Mouse (Mus musculus) cerebellum, postnatal 4 days (tissue): ENCODE results near the gene Hsph1.

ENCODE experiments used
- DNase-seq, 2 experiments: peaks; one replicate each; pipeline ENCODE4 v3.0.0; 2022; ENCODE audit warnings: low spot score in 2 of 2, mixed read lengths in 1 of 2

The Hsph1 gene

DNA sequence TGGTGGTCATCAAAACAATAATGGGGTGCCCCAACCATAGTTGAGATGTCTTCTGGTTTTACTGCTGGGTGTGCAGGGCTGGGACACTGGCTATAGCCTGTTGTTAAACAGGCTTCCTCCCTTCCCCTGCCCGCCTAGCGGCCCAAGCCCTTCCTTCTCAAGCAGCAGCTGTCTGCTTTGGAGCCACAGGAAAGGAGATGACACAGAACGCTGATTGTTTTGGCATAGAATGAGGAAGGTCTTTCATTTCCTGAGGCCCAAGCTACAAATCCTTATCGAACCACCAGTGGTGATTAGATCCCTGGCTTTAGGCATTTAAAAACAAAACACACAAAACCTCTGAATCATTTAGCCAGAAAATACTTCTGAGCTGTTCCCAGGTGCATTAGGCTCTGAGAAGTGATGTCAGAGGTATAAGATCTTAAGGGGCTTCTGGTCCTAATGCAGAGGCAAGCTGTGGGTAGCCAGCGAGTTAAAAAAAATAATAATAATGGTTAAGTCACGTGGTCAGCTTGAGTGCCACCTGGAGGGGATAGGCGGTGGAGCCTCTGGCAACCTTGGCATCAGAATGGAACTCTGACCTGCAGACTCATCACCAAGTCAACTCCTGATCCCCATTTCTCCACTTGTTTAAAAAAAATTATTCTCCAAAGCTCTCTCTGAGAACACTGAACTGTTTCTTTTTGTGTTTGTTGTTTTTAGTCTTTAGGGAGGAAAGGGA, 47.2 kb downstream of the Hsph1 start:
- DNase-seq = no peak

DNA sequence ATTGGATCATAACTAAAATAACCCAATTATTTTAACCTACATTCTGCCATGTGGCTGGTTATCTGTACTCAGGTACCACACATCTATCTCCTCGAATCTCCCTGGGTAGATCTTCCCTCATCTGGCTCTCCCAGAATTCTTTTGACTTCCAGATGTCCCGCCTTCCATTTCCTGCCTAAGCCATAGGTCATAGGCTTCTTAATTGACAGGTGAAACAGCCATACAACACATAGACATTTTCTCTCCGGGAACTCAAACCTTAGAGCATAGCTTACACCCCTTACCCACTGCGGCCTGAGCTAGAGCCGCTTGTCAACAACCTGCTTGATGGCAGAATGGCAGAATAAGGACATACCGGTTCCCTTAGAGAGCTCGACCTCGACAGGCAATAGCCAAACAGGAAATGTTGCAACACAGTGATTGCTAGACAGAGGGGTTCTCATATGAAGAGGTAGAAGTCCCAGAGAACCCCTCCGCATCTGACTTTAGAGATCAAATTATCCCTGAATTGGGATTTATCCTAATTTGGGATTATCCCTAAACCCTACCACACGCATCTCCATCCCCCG, 48.8 kb downstream of the Hsph1 start:
- DNase-seq = no peak

DNA sequence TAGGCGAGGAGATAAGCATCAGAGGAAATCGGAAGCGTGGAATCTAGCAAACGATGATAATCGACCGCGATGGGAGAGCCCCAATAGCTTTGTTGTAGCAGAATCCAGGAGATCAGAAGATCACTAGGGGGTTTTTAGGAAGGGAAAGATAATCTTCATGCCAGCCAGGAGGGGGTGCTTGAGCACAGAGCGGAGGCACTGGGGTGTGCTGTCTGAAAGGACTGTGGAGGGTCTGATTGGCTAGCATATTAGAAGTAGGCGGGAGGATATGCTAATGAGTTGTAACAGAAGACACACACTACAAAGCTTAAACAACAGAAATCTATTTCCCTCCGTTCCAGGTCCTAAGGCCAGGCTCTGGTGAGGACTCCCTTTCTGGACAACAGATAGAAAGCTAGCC, 50.3 kb downstream of the Hsph1 start:
- DNase-seq = no peak

DNA sequence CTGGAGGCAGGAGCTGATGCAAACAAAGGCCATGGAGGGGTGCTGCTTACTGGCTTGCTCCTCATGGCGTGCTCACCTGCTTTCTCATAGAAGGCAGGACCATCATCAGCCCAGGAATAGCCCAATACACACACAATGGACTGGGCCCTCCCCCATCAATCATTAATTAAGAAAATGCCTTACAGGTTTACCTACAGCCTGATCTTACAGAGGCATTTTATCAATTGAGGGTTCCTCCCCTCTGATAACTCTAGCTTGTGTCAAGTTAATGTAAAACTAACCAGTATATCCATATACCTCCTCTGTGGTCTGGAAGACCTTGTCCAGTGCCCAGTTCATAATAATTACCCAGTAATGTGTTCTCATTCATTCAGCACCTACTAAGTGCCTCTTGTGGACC, 50.9 kb downstream of the Hsph1 start:
- DNase-seq = no peak

DNA sequence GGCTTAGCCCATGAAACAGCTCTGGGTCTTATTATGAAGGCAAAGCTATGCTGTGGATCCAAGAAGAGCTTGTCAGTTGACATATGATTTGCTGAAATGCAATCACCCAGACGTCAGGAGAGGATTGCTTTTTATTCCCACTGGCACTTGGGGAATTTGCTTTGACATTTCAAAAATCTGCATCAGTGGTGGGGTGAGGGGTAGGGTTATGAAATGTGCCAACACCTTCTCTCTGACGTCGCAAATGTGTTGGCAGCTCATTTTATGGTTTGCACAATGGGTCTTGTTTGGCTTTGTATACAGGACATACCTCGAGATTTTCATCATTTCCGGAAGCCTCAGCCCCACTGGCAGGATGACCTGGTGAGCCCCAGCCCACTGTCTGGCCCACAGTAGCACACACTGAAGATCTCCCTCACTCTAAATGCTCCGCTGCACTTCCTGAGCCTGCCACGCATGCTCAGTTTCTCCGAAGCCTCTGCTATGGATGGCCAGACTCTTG, 52.0 kb downstream of the Hsph1 start:
- DNase-seq = no peak

DNA sequence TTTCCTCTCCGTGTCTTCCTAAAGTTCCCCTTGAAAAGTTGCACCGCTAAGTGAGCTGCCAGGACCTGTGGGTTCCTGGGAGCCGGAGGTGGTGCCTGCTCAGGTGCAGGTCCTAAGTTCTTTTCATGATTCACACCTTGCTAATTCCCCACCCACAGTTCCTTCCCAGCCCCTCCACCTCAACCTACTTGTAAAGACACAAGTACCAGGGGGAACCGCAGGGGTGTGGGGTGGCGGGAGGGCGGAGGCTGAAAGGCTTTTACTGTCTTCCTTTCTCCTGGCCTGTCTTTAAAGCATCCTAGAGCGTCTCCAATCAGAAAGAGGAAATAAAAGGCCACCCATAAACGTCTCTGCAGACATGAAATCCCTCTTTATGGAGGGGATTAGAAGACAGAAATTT, 52.7 kb downstream of the Hsph1 start:
- no peak for DNase-seq

DNA sequence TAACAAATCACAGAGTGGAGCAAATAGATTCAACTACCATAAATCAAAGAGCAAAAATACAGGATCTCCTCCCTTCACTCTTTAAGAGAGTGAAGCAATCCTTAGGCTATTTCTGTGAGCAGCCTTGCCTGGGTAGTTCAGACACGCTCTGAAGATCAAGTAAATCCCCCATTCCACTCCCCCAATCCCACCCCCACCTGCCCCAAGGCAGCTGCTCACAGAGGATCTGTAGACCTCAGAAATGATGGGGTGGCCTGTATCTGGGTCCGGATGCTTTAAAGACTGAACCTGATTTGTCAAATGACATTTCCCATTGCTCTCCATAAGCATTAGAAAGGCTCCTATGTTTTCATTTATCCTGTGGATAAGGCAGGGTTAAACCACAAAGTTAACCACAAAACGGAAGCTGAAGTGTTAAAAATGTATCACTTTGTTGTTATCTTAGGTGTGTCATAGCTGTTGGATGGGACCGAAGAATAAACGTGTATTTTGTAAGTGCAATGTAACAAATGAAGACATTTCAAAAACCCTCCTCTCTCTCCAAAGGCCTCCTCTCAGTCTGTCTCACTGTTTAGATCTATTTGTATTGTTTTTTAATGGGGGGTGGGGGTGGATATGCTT, 53.4 kb downstream of the Hsph1 start:
- no peak for DNase-seq

DNA sequence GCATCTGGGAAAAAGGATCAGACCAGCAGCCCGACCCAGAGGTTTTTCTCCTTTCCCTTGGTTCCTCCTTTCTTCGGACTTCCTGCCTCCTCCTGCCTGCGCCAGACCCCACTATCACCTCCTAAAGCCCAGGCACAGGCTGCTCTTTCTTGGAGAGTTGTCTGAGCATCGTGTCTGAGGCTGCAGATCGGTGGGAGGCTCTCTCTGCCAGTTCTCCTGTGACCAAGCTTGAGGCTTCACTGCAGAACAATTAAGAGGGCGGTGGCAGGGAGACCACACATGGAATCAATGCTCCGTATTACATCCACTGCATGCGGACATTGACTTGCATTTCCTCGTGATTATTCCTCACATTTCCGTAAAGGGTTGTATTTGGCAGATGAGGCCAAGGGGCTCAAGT, 58.7 kb downstream of the Hsph1 start:
- no peak for DNase-seq

DNA sequence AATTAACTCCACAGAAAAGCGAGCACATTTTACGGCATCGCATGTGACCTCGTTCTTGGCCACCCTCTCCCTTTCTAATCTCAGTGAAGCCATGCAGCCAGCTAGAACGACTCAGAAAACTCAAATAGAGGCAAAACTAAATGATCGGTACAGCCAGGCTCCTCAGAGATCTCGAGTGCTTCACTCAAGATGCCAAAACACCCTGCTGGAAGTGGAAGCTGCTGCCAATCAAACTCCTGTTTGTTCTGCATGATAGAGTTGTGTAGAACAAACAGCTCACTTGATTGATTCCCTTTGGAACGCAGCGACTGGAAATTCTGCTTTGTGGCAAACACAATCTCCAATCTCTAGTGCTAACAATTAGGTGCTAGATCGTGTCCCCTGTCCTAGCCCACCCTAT, 59.2 kb downstream of the Hsph1 start:
- no peak for DNase-seq

DNA sequence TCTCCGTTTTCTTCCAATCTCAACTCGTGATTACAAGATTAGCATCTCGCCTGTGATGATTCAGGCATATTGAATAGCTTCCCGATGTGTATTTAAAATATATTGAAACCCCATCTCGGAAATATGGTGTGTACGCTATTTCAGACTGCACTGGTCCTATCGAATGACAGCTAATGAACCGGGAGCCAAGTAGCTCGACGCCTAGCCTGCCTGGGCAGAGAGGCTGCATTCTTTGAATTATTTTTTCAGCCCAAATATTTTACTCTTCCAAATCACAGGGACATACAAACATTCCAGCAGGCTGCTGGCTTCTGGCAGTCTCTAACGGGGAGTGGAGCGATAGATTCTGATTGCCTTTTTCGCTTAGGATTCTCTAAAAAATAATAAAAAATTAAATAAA, 67.2 kb downstream of the Hsph1 start:
- DNase-seq = no peak

DNA sequence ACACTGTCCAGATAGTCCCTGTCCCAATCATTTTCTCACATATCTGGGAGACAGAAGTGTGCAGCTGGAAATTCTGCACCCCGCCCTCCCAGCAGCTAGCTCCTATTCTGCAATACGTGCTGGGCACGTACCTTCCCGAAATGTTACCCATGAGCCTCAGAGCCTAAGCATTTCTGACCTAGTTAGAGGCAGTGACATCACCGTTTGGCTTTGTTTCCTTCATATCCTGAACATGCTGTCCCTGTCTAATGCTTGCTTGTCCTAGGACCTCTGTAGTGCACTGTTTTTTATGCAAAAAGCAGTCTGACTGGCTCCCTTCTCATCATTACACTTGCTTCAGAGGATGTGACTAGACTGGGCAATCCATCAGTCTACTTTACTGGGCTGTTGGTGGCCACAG, 69.2 kb downstream of the Hsph1 start:
- no peak for DNase-seq

DNA sequence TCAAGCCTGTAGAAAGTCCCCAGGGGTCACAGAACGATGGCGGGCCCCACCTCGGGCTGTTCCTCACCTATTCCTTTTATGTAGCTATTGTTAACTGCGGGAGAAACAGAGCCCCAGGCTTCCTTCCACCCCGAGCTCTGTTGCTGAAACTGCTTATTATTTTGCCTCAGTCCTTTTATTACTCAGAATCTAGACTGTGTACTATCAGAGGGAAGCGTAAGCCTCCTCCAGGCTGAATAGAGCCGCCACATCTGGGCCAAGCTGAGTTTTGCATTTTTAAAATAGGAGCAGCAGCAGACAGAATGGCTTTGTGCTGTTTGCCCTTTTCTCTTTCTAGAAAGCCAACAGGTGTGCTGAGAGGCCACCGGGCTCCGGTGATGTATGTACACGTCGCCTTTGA, 70.2 kb downstream of the Hsph1 start:
- no peak for DNase-seq
